Mouse (Mus musculus) CH12.LX (cell line): ENCODE results near the gene Ndufa6. TPM values are rescaled to one million over a fixed set of nuclear protein-coding genes. Genes with fewer than 3 reads are reported as not detected.

Experiments
- DNase-seq: peaks from one replicate; pipeline ENCODE4 v3.0.0-alpha.2; 2013; ENCODE audit errors: extremely low read depth
- H3K27ac ChIP-seq: 2 replicates; pipeline ENCODE4 v1.5.1; 2012; ENCODE audit warnings: low read depth, mild to moderate bottlenecking, control low read depth, moderate library complexity; ENCODE audit not compliant: insufficient read depth
- H3K27me3 ChIP-seq: replicated peaks from 2 replicates; pipeline ENCODE3; 2012; ENCODE audit warnings: inconsistent platforms
- H3K36me3 ChIP-seq, 2 experiments: replicated peaks in 1 of 2; 2 replicates each; pipeline versions ENCODE3 to v1.6.1; 2012; ENCODE audit warnings: inconsistent platforms in 1 of 2, low read length in 1 of 2, mild to moderate bottlenecking in 1 of 2, mixed read lengths in 1 of 2, moderate library complexity in 1 of 2; ENCODE audit not compliant: control insufficient read depth in 1 of 2, insufficient read depth in 1 of 2
- H3K4me1 ChIP-seq, 2 experiments: 2 replicates each; pipeline ENCODE4 v1.6.1; 2012; ENCODE audit warnings: inconsistent platforms in 1 of 2, moderate library complexity in 1 of 2; ENCODE audit not compliant: insufficient read depth in 2 of 2, control insufficient read depth in 1 of 2
- H3K4me2 ChIP-seq: 2 replicates; pipeline ENCODE4 v1.6.1; 2012; ENCODE audit warnings: low read depth, mild to moderate bottlenecking, control low read depth; ENCODE audit not compliant: poor library complexity, insufficient read depth, severe bottlenecking
- H3K4me3 ChIP-seq, 3 experiments: fragments of 150-350 bp in 1 of 3; sonication (generic) in 1 of 3; replicated peaks in 1 of 3; 2 replicates each; pipeline versions ENCODE3 to v1.5.1; 2011 to 2012; ENCODE audit warnings: low read depth in 2 of 3, low read length in 2 of 3, mild to moderate bottlenecking in 2 of 3, moderate library complexity in 2 of 3, control low read depth in 1 of 3, improper control_type of control experiment in 1 of 3, inconsistent platforms in 1 of 3, mixed read lengths in 1 of 3; ENCODE audit not compliant: poor library complexity in 1 of 3
- H3K79me2 ChIP-seq: replicated peaks from 2 replicates; pipeline ENCODE4 v1.6.1; 2012; ENCODE audit warnings: mild to moderate bottlenecking, moderate library complexity; ENCODE audit not compliant: control insufficient read depth, poor library complexity, insufficient read depth, severe bottlenecking; ENCODE audit errors: extremely low read depth
- H3K9ac ChIP-seq: 2 replicates; pipeline ENCODE4 v1.6.1; 2012; ENCODE audit warnings: low read depth, mild to moderate bottlenecking, control low read depth, moderate library complexity; ENCODE audit not compliant: insufficient read depth
- H3K9me3 ChIP-seq: replicated peaks from 2 replicates; pipeline ENCODE3; 2012; ENCODE audit warnings: low read length, inconsistent platforms, mixed read lengths
- BHLHE40 ChIP-seq: IDR thresholded peaks from 2 replicates; pipeline ENCODE4 v1.6.1; 2011; ENCODE audit warnings: mild to moderate bottlenecking, low read depth, low read length, improper control_type of control experiment
- CHD2 ChIP-seq: IDR thresholded peaks from 2 replicates; pipeline ENCODE4 v1.6.1; 2011; ENCODE audit warnings: low read length, improper control_type of control experiment
- CTCF ChIP-seq, 2 experiments: IDR thresholded peaks in 1 of 2; conservative IDR thresholded peaks in 1 of 2; 2 replicates each; pipeline ENCODE4 v1.5.1; 2011 to 2012; ENCODE audit warnings: low read depth in 2 of 2, low read length in 2 of 2, improper control_type of control experiment in 1 of 2, inconsistent platforms in 1 of 2, mild to moderate bottlenecking in 1 of 2, moderate library complexity in 1 of 2
- E2F4 ChIP-seq: IDR thresholded peaks from 2 replicates; pipeline ENCODE4 v1.6.1; 2011; ENCODE audit warnings: low read depth, low read length, improper control_type of control experiment; ENCODE audit not compliant: insufficient replicate concordance
- ELF1 ChIP-seq: IDR thresholded peaks from 2 replicates; pipeline ENCODE4 v1.6.1; 2014; ENCODE audit warnings: low read depth, mild to moderate bottlenecking, inconsistent platforms, low read length, improper control_type of control experiment
- EP300 ChIP-seq: IDR thresholded peaks from 2 replicates; pipeline ENCODE4 v1.6.1; 2011; ENCODE audit warnings: low read length, improper control_type of control experiment
- ETS1 ChIP-seq: conservative IDR thresholded peaks from 2 replicates; pipeline ENCODE4 v1.6.1; 2012; ENCODE audit warnings: low read depth, mild to moderate bottlenecking, inconsistent platforms, low read length, improper control_type of control experiment, moderate library complexity
- GABPA ChIP-seq: IDR thresholded peaks from 2 replicates; pipeline ENCODE4 v1.6.1; 2012; ENCODE audit warnings: low read depth, low read length, improper control_type of control experiment, inconsistent platforms; ENCODE audit not compliant: insufficient replicate concordance
- HCFC1 ChIP-seq: IDR thresholded peaks from 2 replicates; pipeline ENCODE4 v1.6.1; 2012; ENCODE audit warnings: low read depth, mild to moderate bottlenecking, inconsistent platforms, low read length, improper control_type of control experiment
- IRF4 ChIP-seq: IDR thresholded peaks from 2 replicates; pipeline ENCODE4 v1.6.1; 2014; ENCODE audit warnings: low read depth, mild to moderate bottlenecking, inconsistent platforms, low read length, improper control_type of control experiment
- JUN ChIP-seq: IDR thresholded peaks from 2 replicates; pipeline ENCODE4 v1.6.1; 2011; ENCODE audit warnings: low read depth, mild to moderate bottlenecking, low read length, improper control_type of control experiment, moderate library complexity; ENCODE audit not compliant: insufficient read depth
- JUND ChIP-seq: conservative IDR thresholded peaks from 2 replicates; pipeline ENCODE4 v1.6.1; 2011; ENCODE audit warnings: low read depth, low read length, improper control_type of control experiment
- KAT2A ChIP-seq: IDR thresholded peaks from 2 replicates; pipeline ENCODE4 v1.6.1; 2012; ENCODE audit warnings: low read length, improper control_type of control experiment, inconsistent platforms; ENCODE audit not compliant: insufficient replicate concordance
- MAFK ChIP-seq: IDR thresholded peaks from 2 replicates; pipeline ENCODE4 v1.6.1; 2011; ENCODE audit warnings: low read length, improper control_type of control experiment; ENCODE audit not compliant: insufficient replicate concordance
- MAX ChIP-seq: IDR thresholded peaks from 2 replicates; pipeline ENCODE4 v1.6.1; 2011; ENCODE audit warnings: low read length, improper control_type of control experiment
- MAZ ChIP-seq: IDR thresholded peaks from 2 replicates; pipeline ENCODE4 v1.6.1; 2012; ENCODE audit warnings: low read depth, mild to moderate bottlenecking, inconsistent platforms, low read length, improper control_type of control experiment, moderate library complexity
- MEF2A ChIP-seq: IDR thresholded peaks from 2 replicates; pipeline ENCODE4 v1.6.1; 2014; ENCODE audit warnings: low read depth, mild to moderate bottlenecking, inconsistent platforms, low read length, improper control_type of control experiment, borderline replicate concordance
- MXI1 ChIP-seq: IDR thresholded peaks from 2 replicates; pipeline ENCODE4 v1.6.1; 2011; ENCODE audit warnings: mild to moderate bottlenecking, low read depth, low read length, improper control_type of control experiment
- MYC ChIP-seq: IDR thresholded peaks from 2 replicates; pipeline ENCODE4 v1.6.1; 2011; ENCODE audit warnings: low read depth, mild to moderate bottlenecking, improper control_type of control experiment, low read length
- NELFE ChIP-seq: IDR thresholded peaks from 2 replicates; pipeline ENCODE4 v1.6.1; 2011; ENCODE audit warnings: low read depth, low read length, improper control_type of control experiment
- PAX5 ChIP-seq: IDR thresholded peaks from 2 replicates; pipeline ENCODE4 v1.6.1; 2012; ENCODE audit warnings: low read length, inconsistent platforms, mixed read lengths
- POLR2A ChIP-seq: IDR thresholded peaks from 2 replicates; pipeline ENCODE4 v1.6.1; 2011; ENCODE audit warnings: low read depth, mild to moderate bottlenecking, improper control_type of control experiment, low read length
- POLR2AphosphoS2 ChIP-seq: IDR thresholded peaks from 2 replicates; pipeline ENCODE4 v1.6.1; 2011; ENCODE audit warnings: low read depth, low read length, improper control_type of control experiment
- RAD21 ChIP-seq: IDR thresholded peaks from 2 replicates; pipeline ENCODE4 v1.6.1; 2011; ENCODE audit warnings: low read depth, mild to moderate bottlenecking, low read length, improper control_type of control experiment, moderate library complexity
- SIN3A ChIP-seq: IDR thresholded peaks from 2 replicates; pipeline ENCODE4 v1.6.1; 2012; ENCODE audit warnings: low read length, improper control_type of control experiment, inconsistent platforms
- UBTF ChIP-seq: IDR thresholded peaks from 2 replicates; pipeline ENCODE4 v1.6.1; 2012; ENCODE audit warnings: low read depth, mild to moderate bottlenecking, inconsistent platforms, low read length, improper control_type of control experiment, moderate library complexity
- USF1 ChIP-seq: IDR thresholded peaks from 2 replicates; pipeline ENCODE4 v1.6.1; 2014; ENCODE audit warnings: low read depth, mild to moderate bottlenecking, inconsistent platforms, low read length, improper control_type of control experiment
- USF2 ChIP-seq: conservative IDR thresholded peaks from 2 replicates; pipeline ENCODE4 v1.6.1; 2011; ENCODE audit warnings: low read depth, low read length, improper control_type of control experiment
- ZC3H11A ChIP-seq: IDR thresholded peaks from 2 replicates; pipeline ENCODE4 v1.6.1; 2012; ENCODE audit warnings: low read depth, mild to moderate bottlenecking, inconsistent platforms, low read length, improper control_type of control experiment
- ZNF384 ChIP-seq: IDR thresholded peaks from 2 replicates; pipeline ENCODE4 v1.6.1; 2012; ENCODE audit warnings: low read depth, low read length, improper control_type of control experiment, inconsistent platforms
- dilution Hi-C: fragments of 300-500 bp; cut with MboI; formaldehyde crosslinking; loops from 2 replicates; pipeline ENCODE4 v1.14.3; 2020; ENCODE audit warnings: low sequenced_read_pairs; ENCODE audit not compliant: extremely low pct_unique_long_range_greater_than_20kb, extremely low pct_ligation_motif_present
- in situ Hi-C: fragments of 300-500 bp; cut with MboI; formaldehyde crosslinking; loops from 3 replicates; pipeline ENCODE4 v1.14.3; 2019; ENCODE audit warnings: low sequenced_read_pairs, low pct_ligation_motif_present, low pct_unique_long_range_greater_than_20kb, mixed read lengths
- polyA plus RNA-seq: library from polyadenylated mRNA; unstranded; fragments of >175 nt; gene quantifications from 2 replicates; pipeline ENCODE4 v1.2.1, GENCODE M21; 2012; ENCODE audit warnings: low read depth; ENCODE audit not compliant: insufficient read length
- total RNA-seq, 2 experiments: library from RNA; depleted of rRNA; stranded (reverse); fragments of 300-350 nt in 1 of 2; fragments of >200 nt in 1 of 2; gene quantifications; 2 replicates each; pipeline ENCODE4 v1.2.3; 2012 to 2014

Ndufa6 gene
- total and polyA plus RNA-seq, 3 experiments, result 87.3 to 279 (median 222) TPM

- dilution Hi-C loops, result no loop called here
- in situ Hi-C loops, result no loop called here
- Histone ChIP-seq H3K4me3 (no peak overlapping the region), H3K36me3 (no peaks in the 10 kb centered on the region), H3K79me2 (no peaks in the 10 kb centered on the region), H3K27ac (no peak overlapping the region), H3K27me3 (peaks cover 43% of the 10 kb centered on the region), H3K4me2 (no peak overlapping the region), H3K9ac (no peak overlapping the region), H3K9me3 (no peaks in the 10 kb centered on the region), H3K4me1 (peaks cover 1 to 2% of the 10 kb centered on the region in 2 experiments; a peak in 2 of 4 replicates)
- TF ChIP-seq MAX (no peak), ETS1 (no peak), ZNF384 (no peak), HCFC1 (no peak), GABPA (no peak), JUND (no peak), MYC (no peak), NELFE (no peak), PAX5 (no peak), CTCF (conservative IDR thresholded peaks at IDR 0.05 in 1 of 2, IDR thresholded peaks at IDR 0.05 in 1 of 2; ENCODE audit: low read depth in 2 of 2, low read length in 2 of 2) (no peak), UBTF (no peak), MAFK (no peak), POLR2AphosphoS2 (no peak), SIN3A (no peak), ELF1 (no peak), EP300 (no peak), USF1 (no peak), BHLHE40 (no peak), JUN (no peak)
- no peak for DNase-seq
Measured at GRCm38 (mm10) chr15:82402106-82402505, 48.0 kb upstream of the Ndufa6 start.

- Histone ChIP-seq H3K79me2 (no peaks in the 10 kb centered on the region), H3K9me3 (no peaks in the 10 kb centered on the region), H3K36me3 (no peaks in the 10 kb centered on the region), H3K4me2 (no peak overlapping the region), H3K9ac (no peak overlapping the region), H3K27ac (no peak overlapping the region), H3K4me1 (no peaks in the 10 kb centered on the region), H3K4me3 (no peak overlapping the region), H3K27me3 (peaks cover 40% of the 10 kb centered on the region)
- DNase-seq, result no peak
- in situ Hi-C loops, result no loop called here
- TF ChIP-seq ETS1 (no peak), POLR2AphosphoS2 (no peak), ZC3H11A (no peak), E2F4 (no peak), BHLHE40 (no peak), HCFC1 (no peak), CTCF (conservative IDR thresholded peaks at IDR 0.05 in 1 of 2, IDR thresholded peaks at IDR 0.05 in 1 of 2; ENCODE audit: low read depth in 2 of 2, low read length in 2 of 2) (no peak), JUND (no peak), EP300 (no peak), MEF2A (no peak), USF2 (no peak), KAT2A (no peak), POLR2A (no peak), ZNF384 (no peak), MAZ (no peak), RAD21 (no peak), IRF4 (no peak), MXI1 (no peak), CHD2 (no peak)
- dilution Hi-C loops, result no loop called here
Measured at GRCm38 (mm10) chr15:82401516-82401915, 47.4 kb upstream of the Ndufa6 start.
